Mouse (Mus musculus): Measurements from ENCODE around the gene Lamb3.

Lamb3 gene

GRCm38 (mm10) chr1:193207503-193207902, at the start of gene Lamb3:
Gene Lamb3 (plus strand): TSS chr1:193207699.
- DNase-seq (ENCODE audit: low spot score in 2 of 2) = no peak

GRCm38 (mm10) chr1:193159163-193159562, 48.3 kb upstream of the Lamb3 start:
- DNase-seq (ENCODE audit: low spot score in 2 of 2) = no peak

- DNase-seq (ENCODE audit: low spot score in 2 of 2) = no peak
These were observed 47.9 kb upstream of the Lamb3 start for GRCm38 (mm10) chr1:193159613-193160012.

GRCm38 (mm10) chr1:193160317-193161032, 47.0 kb upstream of the Lamb3 start:
- DNase-seq (ENCODE audit: low spot score in 2 of 2) = no peak

- no peak for DNase-seq (ENCODE audit: low spot score in 2 of 2)
These were observed 39.8 kb upstream of the Lamb3 start, which contains the start of gene A130010J15Rik for GRCm38 (mm10) chr1:193167746-193168145. Gene A130010J15Rik (plus strand): TSS chr1:193168046.

GRCm38 (mm10) chr1:193169228-193169627, 38.3 kb upstream of the Lamb3 start:
- no peak for DNase-seq (ENCODE audit: low spot score in 2 of 2)

- DNase-seq (ENCODE audit: low spot score in 2 of 2) = no peak
These were observed 37.6 kb upstream of the Lamb3 start for GRCm38 (mm10) chr1:193169856-193170255.

- DNase-seq (ENCODE audit: low spot score in 2 of 2) = peak; percentile 80 to 90
These were observed 34.3 kb upstream of the Lamb3 start for GRCm38 (mm10) chr1:193172991-193173809.

GRCm38 (mm10) chr1:193173810-193174129, 33.7 kb upstream of the Lamb3 start:
- DNase-seq (ENCODE audit: low spot score in 2 of 2) = no peak

- no peak for DNase-seq (ENCODE audit: low spot score in 2 of 2)
These were observed 33.3 kb upstream of the Lamb3 start for GRCm38 (mm10) chr1:193174143-193174733.

GRCm38 (mm10) chr1:193181104-193181503, 26.4 kb upstream of the Lamb3 start:
- DNase-seq (ENCODE audit: low spot score in 2 of 2) = no peak

- DNase-seq (ENCODE audit: low spot score in 2 of 2) = no peak
These were observed 19.2 kb upstream of the Lamb3 start for GRCm38 (mm10) chr1:193188257-193188656.

GRCm38 (mm10) chr1:193189151-193189621, 18.3 kb upstream of the Lamb3 start:
- DNase-seq (ENCODE audit: low spot score in 2 of 2) = no peak

- DNase-seq (ENCODE audit: low spot score in 2 of 2) = no peak
These were observed 17.7 kb upstream of the Lamb3 start for GRCm38 (mm10) chr1:193189771-193190170.

- no peak for DNase-seq (ENCODE audit: low spot score in 2 of 2)
These were observed 15.7 kb upstream of the Lamb3 start for GRCm38 (mm10) chr1:193191675-193192283.

- no peak for DNase-seq (ENCODE audit: low spot score in 2 of 2)
These were observed 12.9 kb upstream of the Lamb3 start for GRCm38 (mm10) chr1:193194416-193195140.

- no peak for DNase-seq (ENCODE audit: low spot score in 2 of 2)
These were observed 12.2 kb upstream of the Lamb3 start for GRCm38 (mm10) chr1:193195169-193195810.

GRCm38 (mm10) chr1:193197494-193198205, 9.8 kb upstream of the Lamb3 start:
- DNase-seq (ENCODE audit: low spot score in 2 of 2) = no peak

GRCm38 (mm10) chr1:193198312-193198711, 9.2 kb upstream of the Lamb3 start:
- DNase-seq (ENCODE audit: low spot score in 2 of 2) = no peak

Data from frontal cortex, postnatal 25 days (tissue).